Mouse (Mus musculus) intestine, embryonic 16.5 days (tissue): ENCODE measurements around the gene Pum2. TPM values are rescaled to one million over a fixed set of nuclear protein-coding genes. Genes with fewer than 3 reads are reported as not detected.

Experiments used
- ATAC-seq: fragments of 200-750 bp; cut with Nextera tagmentation; 2 replicates; pipeline ENCODE4 v1.8.0; 2017; ENCODE audit warnings: moderate TSS enrichment, moderate library complexity
- H3K27ac ChIP-seq: fragments of 300-500 bp; sonication (generic); 2 replicates; pipeline ENCODE4 v1.5.1; 2014; ENCODE audit warnings: mild to moderate bottlenecking, low read length
- H3K27me3 ChIP-seq: fragments of 300-500 bp; sonication (generic); replicated peaks from 2 replicates; pipeline ENCODE4 v1.6.1; 2014; ENCODE audit warnings: low read length, control low read depth, mixed read lengths; ENCODE audit not compliant: control insufficient read depth, insufficient read depth
- H3K36me3 ChIP-seq: fragments of 300-500 bp; sonication (generic); 2 replicates; pipeline ENCODE4 v1.6.1; 2014; ENCODE audit warnings: low read length, control low read depth; ENCODE audit not compliant: control insufficient read depth, insufficient read depth
- H3K4me1 ChIP-seq: fragments of 300-500 bp; sonication (generic); 2 replicates; pipeline ENCODE4 v1.6.1; 2014; ENCODE audit warnings: low read length, control low read depth, mixed read lengths; ENCODE audit not compliant: control insufficient read depth, insufficient read depth
- H3K4me2 ChIP-seq: fragments of 300-500 bp; sonication (generic); 2 replicates; pipeline ENCODE4 v1.6.1; 2014; ENCODE audit warnings: low read depth, low read length, control low read depth
- H3K4me3 ChIP-seq: fragments of 300-500 bp; sonication (generic); 2 replicates; pipeline ENCODE4 v1.5.1; 2014; ENCODE audit warnings: mild to moderate bottlenecking, low read length
- H3K9ac ChIP-seq: fragments of 300-500 bp; sonication (generic); 2 replicates; pipeline ENCODE4 v1.6.1; 2014; ENCODE audit warnings: low read depth, low read length
- H3K9me3 ChIP-seq: fragments of 300-500 bp; sonication (generic); 2 replicates; pipeline ENCODE4 v1.6.1; 2016; ENCODE audit warnings: low read length, control low read depth; ENCODE audit not compliant: control insufficient read depth
- WGBS: fragments of 180-500 bp; shearing (Covaris S2); extraction: QIAGEN DNeasy Blood & Tissue Kit; methylation state at CpG from one replicate; pipeline ENCODE4 v1.1.7; 2014; 5-methylcytosine and 5-hydroxymethylcytosine counted together
- polyA plus RNA-seq: library from polyadenylated mRNA; unstranded; fragments of >200 nt; fragmentation: Nextera tagmentation; extraction: Ambion mirVana; gene quantifications from 2 replicates; pipeline ENCODE4 v1.2.1, GENCODE M21; 2015

Pum2 gene
- polyA plus RNA-seq, 1 experiment from 2014 or later = 34.3 TPM

DNA sequence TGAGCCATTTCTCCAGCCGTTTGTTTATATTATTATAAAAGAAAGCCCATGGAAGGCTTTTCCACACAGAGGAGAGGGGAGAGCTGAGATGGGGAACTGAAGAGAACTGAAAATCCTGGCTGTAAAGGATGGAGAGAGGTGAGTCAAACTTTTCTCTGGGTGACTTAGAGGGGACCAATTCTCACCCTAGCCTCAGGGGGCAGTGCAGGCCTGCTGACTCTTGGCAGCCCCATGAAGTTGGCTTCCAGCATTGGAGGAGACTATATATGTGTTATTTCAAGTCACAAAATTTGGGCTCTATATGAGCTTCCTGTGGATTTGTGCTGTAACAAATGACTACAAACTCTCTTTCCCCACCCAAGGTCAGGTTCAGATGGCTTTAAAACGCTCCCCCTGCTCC, 88.7 kb downstream of the Pum2 start:
- no peaks in the 10 kb centered on the region for H3K9me3 ChIP-seq
- WGBS = 70% methylated on average over 2 of the region's 2 CpGs
- ATAC-seq = no peak

DNA sequence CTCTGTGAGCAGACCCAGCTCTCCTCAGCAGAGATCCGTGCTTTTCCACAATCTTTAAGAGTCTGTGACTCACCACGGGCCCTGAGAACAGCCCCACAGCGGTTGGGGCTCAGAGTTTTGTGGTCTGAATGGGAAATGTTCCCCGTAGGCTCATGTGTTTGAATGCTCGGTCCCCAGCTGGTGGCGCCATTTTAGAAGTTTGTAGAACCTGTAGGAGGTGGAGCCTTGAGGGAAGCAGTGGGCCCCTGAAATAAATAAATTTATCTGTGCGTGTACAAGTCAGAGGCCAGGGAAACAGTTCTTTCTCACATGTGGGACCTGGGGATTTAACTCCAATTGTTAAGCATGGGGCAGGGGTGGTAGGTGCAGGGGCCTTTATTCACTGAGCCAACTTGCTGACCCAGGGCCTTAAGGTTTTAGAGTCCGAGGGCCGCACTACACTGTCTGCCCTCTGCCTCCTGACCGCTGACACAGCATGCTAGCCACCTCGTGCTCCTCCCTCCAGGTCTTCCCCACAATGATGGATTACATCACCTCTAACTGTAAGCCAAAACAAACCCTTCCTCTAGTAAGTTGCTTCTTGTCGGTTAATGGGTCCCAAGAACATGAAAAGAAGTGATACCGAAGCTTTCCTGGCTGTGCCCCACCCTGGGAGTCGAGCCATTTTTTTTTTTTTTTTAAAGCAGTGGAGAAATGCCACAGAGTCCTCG, 90.4 kb downstream of the Pum2 start:
- no peak overlapping the region for H3K9ac ChIP-seq
- no peak overlapping the region for H3K4me2 ChIP-seq
- 79% methylated on average over 15 of the region's 15 CpGs for WGBS
- no peak overlapping the region for H3K27ac ChIP-seq
- no peak overlapping the region for H3K4me3 ChIP-seq
- H3K9me3 ChIP-seq = no peaks in the 10 kb centered on the region
- no peaks in the 10 kb centered on the region for H3K36me3 ChIP-seq
- peaks cover 6% of the 10 kb centered on the region; the same call in 1 of the 2 replicates for H3K4me1 ChIP-seq
- ATAC-seq = no peak
- no peaks in the 10 kb centered on the region for H3K27me3 ChIP-seq

More for the DNA sequence above, 88.7 kb downstream of the Pum2 start:
- Histone ChIP-seq H3K27me3 (no peaks in the 10 kb centered on the region), H3K4me2 (no peak overlapping the region), H3K9ac (no peak overlapping the region), H3K27ac (no peak overlapping the region), H3K4me3 (no peak overlapping the region), H3K4me1 (peaks cover 6% of the 10 kb centered on the region), H3K36me3 (0 out of 2 replicates have a peak, but pooled peaks cover 3% of the 10 kb centered on the region)

DNA sequence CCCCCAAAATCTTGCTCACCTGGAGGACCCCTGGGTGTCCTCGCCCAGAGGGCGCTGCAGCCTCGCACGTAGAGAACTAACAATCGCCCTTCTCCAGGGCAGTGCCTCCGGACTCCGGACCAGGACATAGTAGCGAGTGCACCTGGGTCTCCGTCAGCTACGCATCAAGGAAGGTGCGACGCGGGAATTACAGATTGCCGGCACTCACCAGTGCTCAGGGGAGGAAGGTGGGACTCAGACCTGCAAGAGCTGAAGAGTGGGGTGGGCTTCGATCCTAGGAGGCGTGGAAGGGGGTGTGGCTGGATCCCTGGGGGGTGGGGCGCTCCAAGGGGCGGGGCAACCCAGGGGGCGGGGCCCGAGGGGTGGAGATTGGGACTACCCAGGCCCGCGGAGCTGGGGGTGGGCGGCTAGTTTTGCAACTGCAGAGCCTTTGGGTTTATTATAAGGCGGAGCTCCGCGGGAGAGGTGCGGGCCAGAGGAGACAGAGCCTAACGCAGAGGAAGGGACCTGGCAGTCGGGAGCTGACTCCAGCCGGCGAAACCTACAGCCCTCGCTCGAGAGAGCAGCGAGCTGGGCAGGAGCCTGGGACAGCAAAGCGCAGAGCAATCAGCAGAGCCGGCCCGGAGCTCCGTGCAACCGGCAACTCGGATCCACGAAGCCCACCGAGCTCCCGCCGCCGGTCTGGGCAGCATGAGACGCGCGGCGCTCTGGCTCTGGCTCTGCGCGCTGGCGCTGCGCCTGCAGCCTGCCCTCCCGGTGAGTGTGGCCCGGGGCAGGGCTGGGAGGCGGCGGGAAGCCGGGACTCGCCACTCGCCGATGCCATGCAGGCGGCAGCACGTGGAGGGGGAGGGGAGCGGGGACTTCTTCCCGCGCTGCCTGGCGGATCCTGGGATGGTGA, 97.3 kb downstream of the Pum2 start, which contains the start of gene Sdc1:
Sdc1 (plus strand) TSS at position 378 of the 898 bp plus-strand sequence.
- ATAC-seq = peak; percentile 92
- Histone ChIP-seq H3K9ac (peak within 1 kb of the TSS; percentile 94), H3K36me3 (no peaks in the 10 kb centered on the region), H3K27me3 (no peaks in the 10 kb centered on the region), H3K9me3 (no peaks in the 10 kb centered on the region), H3K4me2 (peak within 1 kb of the TSS; percentile 95), H3K4me1 (peaks cover 16% of the 10 kb centered on the region), H3K27ac (peak within 1 kb of the TSS; percentile 81), H3K4me3 (peak within 1 kb of the TSS; percentile 76)
- WGBS = under 1% methylated on average over 66 of the region's 67 CpGs

DNA sequence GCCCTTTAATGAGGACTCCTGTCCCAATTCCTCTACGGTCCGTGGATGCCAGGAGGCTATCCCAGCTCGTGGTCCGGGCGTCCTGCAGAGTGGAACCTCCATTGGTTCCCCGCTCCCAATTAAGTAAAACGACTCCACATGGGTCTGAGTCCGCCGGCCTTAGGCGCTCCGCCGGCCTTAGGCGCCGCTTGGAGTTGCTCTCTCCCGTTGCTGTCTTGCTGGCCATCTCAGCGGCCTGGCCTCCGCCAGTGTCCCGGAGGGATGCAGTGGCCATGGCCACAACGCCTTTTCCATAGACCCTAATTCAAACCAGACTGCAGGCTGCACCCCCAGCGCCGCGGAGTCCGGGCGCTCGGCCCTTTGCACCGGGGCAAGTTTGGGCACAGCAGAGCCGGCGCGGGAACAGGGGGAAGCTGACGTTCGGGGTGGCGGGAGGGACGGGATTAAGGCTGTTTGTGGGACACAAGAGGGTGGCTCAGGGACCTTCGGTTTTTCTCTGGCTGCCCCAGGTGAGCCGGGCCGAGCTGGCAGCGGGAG, 98.0 kb downstream of the Pum2 start:
- H3K27ac ChIP-seq = peak overlapping the region; percentile 81
- peak overlapping the region; percentile 95 for H3K4me2 ChIP-seq
- peak overlapping the region; percentile 76 for H3K4me3 ChIP-seq
- peak; percentile 16 for ATAC-seq
- H3K4me1 ChIP-seq = peaks cover 16% of the 10 kb centered on the region
- no peaks in the 10 kb centered on the region for H3K9me3 ChIP-seq
- H3K27me3 ChIP-seq = no peaks in the 10 kb centered on the region
- no peaks in the 10 kb centered on the region for H3K36me3 ChIP-seq
- peak overlapping the region; percentile 94 for H3K9ac ChIP-seq
- WGBS = under 1% methylated on average over 37 of the region's 37 CpGs

DNA sequence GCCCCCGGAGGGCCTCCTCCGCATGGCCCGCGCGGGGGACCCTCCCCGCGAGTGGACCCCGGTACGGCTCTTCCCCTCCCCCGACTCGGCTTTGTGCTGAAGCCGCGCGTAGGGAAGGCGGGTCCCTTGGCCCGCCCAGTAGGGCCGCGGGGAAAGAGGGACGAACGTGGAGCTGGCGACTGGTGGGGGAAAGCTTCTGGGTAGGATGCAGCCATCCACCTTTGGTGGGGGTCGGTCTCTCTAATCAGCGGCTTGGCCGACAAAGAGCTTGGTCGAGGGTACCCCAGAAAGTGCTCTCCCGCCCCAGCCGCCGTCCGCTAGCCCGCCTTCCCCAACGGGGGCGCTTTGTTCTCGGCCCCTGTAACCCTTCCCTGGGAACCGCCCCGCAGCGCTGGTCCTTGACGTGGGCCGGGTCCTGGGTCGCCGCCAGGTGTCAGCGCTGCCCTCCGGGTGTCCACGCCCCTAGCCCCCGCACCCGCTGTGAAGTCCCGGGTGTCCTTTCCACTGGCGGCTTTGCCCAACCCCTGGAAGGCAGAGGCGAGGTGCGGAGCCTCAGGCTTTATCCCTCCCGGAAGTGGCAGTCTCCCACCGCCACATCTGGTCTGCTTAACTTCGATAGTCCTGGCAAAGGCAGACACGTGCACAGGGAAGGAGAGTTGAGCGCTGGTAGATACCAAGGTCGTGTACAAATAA, 98.7 kb downstream of the Pum2 start:
- Histone ChIP-seq H3K27ac (peak overlapping the region; percentile 81), H3K4me2 (peak overlapping the region; percentile 95), H3K9ac (peak overlapping the region; percentile 94), H3K4me1 (peaks cover 18% of the 10 kb centered on the region), H3K9me3 (no peaks in the 10 kb centered on the region), H3K4me3 (peak overlapping the region; percentile 76), H3K27me3 (no peaks in the 10 kb centered on the region), H3K36me3 (no peaks in the 10 kb centered on the region)
- WGBS = under 1% methylated on average over 55 of the region's 55 CpGs
- ATAC-seq = peak; percentile 36

DNA sequence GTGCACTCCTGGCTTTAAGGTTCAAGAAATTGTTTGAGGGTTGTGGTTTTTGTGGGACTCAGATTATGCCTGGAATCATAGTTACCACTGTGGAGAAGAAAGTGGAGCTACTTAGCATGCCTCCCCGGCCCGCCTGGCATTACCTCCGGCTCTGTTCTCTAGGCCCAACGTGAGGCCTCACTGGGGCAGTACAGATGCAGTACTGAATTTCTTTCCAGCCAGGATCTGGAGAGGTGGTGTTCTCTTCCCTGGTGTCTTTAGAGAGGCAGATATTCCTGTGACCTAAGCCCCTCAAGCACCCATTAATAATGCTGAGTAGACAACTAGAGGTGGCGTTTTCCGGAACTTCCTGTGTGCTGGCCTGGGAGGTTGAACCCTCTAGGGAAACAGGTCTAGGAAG, 99.4 kb downstream of the Pum2 start:
- Histone ChIP-seq H3K4me3 (peak overlapping the region; percentile 76), H3K4me1 (peaks cover 25% of the 10 kb centered on the region), H3K9me3 (no peaks in the 10 kb centered on the region), H3K4me2 (peak overlapping the region; percentile 95), H3K9ac (peak overlapping the region; percentile 94), H3K27ac (peak overlapping the region; percentile 81), H3K36me3 (no peaks in the 10 kb centered on the region), H3K27me3 (no peaks in the 10 kb centered on the region)
- WGBS = 34% methylated on average over 6 of the region's 6 CpGs
- no peak for ATAC-seq

DNA sequence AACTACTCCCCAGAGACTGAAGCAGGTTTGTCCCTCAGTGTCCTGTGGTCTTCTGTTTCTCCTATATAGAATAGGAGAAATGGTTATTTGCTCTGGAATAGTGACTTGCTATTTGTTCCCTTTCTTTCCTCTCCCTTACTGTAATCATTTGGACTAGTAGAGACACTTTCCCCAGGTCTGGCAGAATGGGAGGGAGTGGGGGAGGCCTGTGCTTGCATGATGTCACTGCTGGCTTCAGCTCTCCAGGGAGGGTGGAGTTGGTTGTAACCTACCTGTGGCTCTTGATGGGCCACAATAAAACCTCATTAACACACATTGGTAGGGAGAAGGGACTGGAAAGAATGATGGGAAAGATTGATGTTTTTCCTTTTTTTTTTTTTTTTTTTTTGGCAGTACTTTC, 100.2 kb downstream of the Pum2 start:
- no peaks in the 10 kb centered on the region for H3K27me3 ChIP-seq
- ATAC-seq = no peak
- H3K36me3 ChIP-seq = no peaks in the 10 kb centered on the region
- H3K4me3 ChIP-seq = no peak overlapping the region
- H3K4me2 ChIP-seq = peak overlapping the region; percentile 30; the same call in 1 of the 2 replicates
- no peak overlapping the region for H3K9ac ChIP-seq
- H3K9me3 ChIP-seq = no peaks in the 10 kb centered on the region
- peaks cover 27% of the 10 kb centered on the region for H3K4me1 ChIP-seq
- no peak overlapping the region for H3K27ac ChIP-seq

DNA sequence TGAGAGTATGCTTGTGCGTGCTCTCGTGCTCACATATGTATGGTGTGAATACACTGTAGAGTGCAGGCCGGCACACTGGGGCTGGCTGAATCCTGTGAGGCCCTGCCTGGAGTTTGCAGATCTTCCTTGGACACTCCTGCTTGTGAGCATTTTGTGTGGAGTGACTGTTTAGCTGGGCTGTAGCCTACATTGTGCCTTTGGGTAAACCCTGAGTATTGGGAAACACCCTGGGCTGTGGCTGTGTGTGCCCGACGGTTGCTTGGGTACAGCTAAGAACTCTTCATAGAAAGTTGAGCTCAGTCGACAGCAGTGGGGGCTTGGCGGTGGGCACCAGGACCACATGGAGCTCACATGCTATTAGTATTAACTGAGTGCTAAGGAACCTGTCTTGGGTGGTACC, 102.3 kb downstream of the Pum2 start:
- H3K9ac ChIP-seq = 0 out of 2 replicates have a peak overlapping the region, but pooled peaks have one; percentile 20
- no peak for ATAC-seq
- 88% methylated on average over 7 of the region's 7 CpGs for WGBS

DNA sequence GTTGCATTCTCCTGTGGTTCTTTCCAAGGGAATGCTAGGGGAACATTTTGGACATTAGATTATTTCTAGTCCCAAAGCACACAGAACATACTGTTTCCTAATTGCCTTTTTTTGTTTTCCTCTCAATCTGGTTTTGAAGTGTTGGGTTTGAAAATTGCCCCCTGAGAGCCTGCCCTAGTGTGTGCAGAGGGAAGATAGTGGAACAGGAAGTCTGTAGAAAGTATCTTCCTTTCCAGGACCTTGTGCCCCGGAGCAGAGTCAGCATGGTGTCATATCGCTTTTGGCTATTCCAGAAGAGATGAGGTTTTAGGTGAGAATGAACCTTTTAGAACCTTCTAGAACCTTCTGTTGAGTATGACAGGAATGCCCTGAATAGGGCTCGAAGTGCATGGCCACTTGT, 102.8 kb downstream of the Pum2 start:
- Histone ChIP-seq H3K27me3 (no peaks in the 10 kb centered on the region), H3K27ac (no peak overlapping the region), H3K4me2 (no peak overlapping the region), H3K9ac (no peak overlapping the region), H3K4me3 (no peak overlapping the region), H3K36me3 (no peaks in the 10 kb centered on the region), H3K9me3 (no peaks in the 10 kb centered on the region), H3K4me1 (peaks cover 52% of the 10 kb centered on the region)
- ATAC-seq = no peak
- WGBS = 82% methylated on average over 3 of the region's 3 CpGs

More for the DNA sequence above, 102.3 kb downstream of the Pum2 start:
- Histone ChIP-seq H3K9me3 (no peaks in the 10 kb centered on the region), H3K36me3 (no peaks in the 10 kb centered on the region), H3K4me1 (peaks cover 47% of the 10 kb centered on the region), H3K27me3 (no peaks in the 10 kb centered on the region), H3K4me3 (no peak overlapping the region), H3K4me2 (no peak overlapping the region), H3K27ac (no peak overlapping the region)
